Mouse (Mus musculus): ENCODE measurements around the gene Gm4756. TPM values are rescaled to one million over a fixed set of nuclear protein-coding genes. Genes with fewer than 3 reads are reported as not detected.
"Not testable (repeated sequence)": the region's sequence is repeated elsewhere in the genome, so short reads cannot be mapped to it uniquely, and the experiment has no call there.

The Gm4756 gene
- total RNA-seq, 1 experiment from 2014 or later: not detected

DNA sequence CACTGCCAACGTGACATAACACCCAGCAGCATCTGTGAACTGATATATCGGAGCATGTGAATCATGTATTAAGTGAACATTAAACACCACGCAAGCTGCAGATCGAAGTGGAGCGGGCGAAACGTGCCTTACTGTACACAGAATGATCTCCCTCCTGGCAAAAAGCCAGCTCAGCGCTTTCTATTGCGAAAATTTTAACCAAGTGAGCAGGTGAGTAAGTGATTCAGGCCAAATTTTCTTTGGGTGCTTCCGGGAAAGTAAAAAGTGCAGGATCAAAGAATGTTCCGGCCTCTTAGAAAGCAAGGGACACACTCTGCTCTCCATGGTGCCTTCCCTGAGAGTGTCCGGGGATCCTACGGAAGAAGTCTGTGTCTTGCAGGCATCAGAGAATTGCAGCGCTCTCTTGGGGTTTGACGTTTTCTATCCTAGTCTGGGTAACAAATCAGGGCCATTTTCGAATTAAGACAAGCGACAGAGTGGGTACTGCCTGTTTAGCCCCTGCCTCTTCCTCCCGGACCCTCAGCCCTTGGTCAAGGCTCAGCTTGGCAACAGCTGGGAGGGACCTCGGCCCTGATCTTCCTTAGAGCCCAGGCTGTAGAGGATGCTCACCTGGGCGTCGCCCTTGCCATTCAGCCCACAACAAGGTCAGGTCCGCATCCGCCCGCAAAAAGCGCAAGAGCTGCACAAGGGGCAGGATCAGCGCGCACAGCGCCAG is 14.7 kb upstream of the Gm4756 start:
- ATAC-seq (replicated peaks; ENCODE audit: low read depth, poor library complexity, severe bottlenecking): no peak

DNA sequence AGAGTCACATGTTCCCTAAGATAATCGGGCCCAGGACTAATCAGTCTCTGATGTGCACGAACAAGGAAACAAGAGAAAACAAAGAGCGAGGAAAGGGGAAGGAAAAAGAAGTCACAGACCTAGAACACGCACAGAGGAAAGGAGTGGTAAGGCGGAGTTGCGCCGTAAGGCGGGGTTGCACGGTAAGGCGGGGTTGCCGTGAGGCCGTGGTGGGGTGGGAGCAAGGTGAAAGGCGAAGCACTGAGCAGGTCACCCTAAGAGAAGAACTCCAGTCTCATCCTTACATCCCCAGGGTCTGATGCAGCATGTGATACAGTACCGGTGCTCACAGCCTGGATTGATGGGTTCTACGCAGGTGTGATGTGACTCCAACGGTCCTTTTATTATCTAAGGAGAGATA is 6.3 kb upstream of the Gm4756 start:
- ATAC-seq (replicated peaks; ENCODE audit: low read depth, poor library complexity, severe bottlenecking): no peak

DNA sequence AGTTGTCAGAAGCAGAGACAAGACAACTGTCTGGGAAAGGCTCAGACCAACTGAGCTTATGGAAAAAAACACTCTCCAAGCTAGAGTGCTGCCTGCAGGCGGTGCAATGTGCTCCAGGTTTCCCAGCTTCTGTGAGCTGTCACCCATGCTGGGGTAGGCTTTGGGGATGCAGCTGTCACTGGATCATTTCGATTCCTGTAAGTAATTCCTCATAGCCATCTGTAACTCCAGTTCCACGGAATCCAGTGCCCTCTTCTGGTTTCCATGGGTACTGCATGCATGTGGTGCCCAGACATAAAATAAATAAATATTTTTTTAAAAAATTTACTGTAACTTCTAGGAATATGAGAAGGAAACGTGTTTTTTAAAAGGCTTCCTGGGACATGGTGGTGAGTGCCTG is 5.2 kb upstream of the Gm4756 start:
- peak; percentile 56; the same call in 1 of the 2 replicates for ATAC-seq (replicated peaks; ENCODE audit: low read depth, poor library complexity, severe bottlenecking)

DNA sequence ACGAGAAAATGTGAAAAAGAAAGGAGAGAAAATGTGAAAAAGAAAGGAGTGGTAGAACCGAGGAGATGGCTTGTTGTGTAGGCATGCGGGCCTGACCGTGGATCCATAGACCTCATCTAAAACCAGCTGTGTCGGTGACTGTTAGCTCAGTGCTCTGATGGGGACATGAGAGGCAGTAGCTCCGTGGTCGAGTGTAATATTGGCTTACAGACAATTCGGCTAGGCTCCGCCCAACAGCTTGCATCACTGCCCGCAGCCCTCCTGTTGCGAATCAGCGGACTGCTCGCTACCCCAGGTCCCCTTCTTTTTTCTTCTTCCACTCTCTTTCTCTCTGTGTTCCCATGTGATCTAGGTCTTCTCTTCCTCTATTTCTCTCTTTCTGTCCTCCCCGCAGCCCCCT is 540 bp downstream of the Gm4756 start:
- ATAC-seq (replicated peaks; ENCODE audit: low read depth, poor library complexity, severe bottlenecking): no peak

DNA sequence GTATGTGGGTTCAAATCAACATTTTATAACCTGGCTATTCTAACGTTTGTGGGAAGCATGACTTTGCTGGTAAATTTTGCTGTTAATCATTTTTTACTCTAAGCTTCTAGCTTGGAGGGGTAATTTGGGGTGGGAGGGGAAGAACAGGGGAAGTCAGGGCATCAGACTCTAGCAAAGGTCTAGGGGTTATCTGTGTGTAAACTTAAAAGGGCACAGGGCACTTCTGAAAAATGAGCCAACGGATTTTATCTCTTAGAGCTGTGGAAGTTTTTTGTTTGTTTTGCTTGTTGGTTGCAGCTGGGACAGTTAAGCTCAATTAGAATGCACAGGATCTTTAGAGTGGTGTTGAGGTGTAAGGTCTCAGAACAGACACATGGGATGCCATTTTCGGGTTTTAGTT is 11.4 kb downstream of the Gm4756 start:
- no peak for ATAC-seq (replicated peaks; ENCODE audit: low read depth, poor library complexity, severe bottlenecking)

DNA sequence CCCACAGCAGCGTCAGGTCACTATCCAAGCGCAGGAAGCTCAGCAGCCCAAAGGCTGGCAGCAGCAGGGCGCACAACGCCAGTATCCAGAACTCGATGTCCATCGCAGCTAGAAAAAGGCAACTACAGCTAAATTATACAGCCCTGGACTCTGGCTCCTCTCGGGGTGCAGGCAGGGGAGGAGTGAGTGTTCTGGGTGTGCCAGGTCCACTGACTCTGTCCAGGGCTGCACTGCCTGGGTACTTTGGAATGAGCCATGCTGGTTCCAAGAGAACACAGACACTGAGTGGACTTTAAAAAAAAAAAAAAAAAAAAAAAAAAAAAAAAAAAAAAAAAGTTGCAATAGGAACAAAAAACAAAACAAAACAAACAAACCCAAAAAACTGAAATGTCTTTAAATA is 20.7 kb downstream of the Gm4756 start:
- ATAC-seq (replicated peaks; ENCODE audit: low read depth, poor library complexity, severe bottlenecking): no peak

DNA sequence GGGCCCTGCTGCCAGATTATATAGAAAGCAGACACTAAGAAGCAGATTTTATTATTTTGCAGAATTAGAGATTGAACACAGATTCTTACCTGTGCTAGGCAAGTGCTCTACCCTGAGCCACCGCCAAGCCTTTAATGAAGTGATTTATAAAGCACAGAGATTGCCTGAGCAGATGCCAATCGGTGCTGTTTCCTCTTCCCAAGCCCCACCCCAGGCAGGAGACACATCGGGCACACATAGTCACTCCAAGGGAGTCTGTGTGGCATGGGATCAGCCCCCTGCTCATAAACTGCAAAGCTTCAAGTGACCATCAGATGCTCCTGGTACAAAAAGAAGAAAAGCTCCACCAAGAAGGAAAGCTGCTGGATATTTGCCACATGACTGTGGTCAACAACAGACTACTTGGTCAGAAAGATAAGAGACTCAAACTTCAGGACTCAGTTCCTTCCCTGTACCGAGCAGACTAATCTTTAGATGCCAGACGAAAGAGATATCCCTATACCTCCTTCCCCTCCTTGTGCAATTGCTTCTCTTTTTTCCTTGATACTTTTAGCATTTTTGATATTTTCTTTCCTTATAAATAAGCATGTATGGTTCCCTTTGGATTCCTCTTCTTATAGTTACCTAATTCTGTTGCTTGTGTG is 26.5 kb downstream of the Gm4756 start:
- peak; percentile 92 for ATAC-seq (replicated peaks; ENCODE audit: low read depth, poor library complexity, severe bottlenecking)

DNA sequence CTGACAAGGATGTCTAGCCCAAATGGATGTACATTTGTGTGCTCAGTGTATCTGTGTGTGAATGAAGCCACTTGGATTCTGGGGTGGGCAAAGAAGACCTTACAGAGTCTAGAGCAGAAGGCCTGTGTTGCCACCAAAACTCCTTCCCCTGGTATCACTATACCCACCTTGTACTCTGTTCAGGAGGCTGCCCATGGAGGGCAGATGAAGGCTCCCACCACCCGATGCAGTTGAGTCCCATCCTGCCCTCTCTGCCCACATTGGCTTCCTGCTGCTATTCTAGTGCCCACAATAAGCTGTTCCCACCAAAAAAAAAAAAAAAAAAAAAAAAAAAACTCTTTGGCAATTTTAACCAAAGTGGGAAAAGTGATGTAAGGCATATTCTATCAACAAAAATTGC is 28.0 kb downstream of the Gm4756 start:
- ATAC-seq (replicated peaks; ENCODE audit: low read depth, poor library complexity, severe bottlenecking): peak; percentile 31; the same call in 1 of the 2 replicates

DNA sequence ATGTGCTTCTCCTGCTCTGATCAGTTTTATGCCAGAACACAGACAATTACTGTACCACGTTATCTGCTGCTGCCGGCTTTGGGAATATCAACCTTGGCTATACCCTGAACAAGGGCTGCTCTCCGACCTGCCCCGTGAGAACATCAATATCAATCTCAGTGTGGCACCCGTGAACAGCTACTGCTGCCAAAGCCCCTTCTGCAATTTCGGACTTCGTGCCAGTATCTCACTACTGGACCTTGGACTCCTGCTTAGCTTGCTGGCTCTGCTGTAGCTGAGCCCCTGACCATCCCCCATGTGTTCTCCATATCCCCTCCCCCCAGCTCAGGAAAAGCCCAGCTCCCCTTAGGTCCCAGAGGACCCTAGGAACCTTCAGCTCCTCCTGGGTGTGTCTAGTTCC is 28.6 kb downstream of the Gm4756 start:
- ATAC-seq (replicated peaks; ENCODE audit: low read depth, poor library complexity, severe bottlenecking): no peak

DNA sequence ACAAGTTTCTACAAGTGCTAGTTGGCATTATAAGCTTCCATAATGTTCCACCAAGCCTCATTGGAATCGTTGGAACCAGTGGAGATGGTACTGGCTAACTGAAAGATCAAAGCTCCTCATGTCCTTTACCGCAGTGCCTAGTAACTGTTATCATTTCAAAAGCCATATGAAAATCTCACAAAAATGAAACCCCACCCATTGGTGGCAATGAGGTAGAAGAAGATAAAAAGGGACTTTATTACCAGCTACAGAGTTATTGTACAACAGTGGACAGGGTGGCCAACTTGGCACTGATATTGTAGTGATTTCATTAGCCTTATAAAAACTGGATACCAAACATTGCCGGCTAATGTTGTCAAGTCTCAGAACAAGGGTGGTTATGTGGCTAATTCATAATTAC is 37.4 kb downstream of the Gm4756 start:
- ATAC-seq (replicated peaks; ENCODE audit: low read depth, poor library complexity, severe bottlenecking): no peak

DNA sequence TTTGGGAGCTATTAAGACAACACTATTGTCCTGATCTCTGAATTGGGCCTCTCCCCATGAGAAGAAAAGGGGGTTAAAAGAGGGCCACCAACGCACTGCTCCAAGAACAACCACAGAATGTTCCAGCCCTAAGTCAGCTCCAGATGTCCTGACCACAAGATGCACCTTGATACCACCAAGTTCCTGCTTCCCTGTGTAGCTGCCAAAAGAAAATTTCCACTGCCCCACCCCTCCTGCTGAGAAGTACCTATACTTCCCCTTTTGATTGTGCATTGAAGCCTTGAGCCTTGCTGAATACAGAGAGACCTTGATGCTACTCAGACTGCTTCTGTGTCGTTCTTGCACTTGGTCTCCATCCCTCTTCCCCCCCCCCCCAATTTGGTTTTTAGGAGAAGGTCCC is 50.7 kb downstream of the Gm4756 start:
- ATAC-seq (replicated peaks; ENCODE audit: low read depth, poor library complexity, severe bottlenecking): not testable (repeated sequence)

DNA sequence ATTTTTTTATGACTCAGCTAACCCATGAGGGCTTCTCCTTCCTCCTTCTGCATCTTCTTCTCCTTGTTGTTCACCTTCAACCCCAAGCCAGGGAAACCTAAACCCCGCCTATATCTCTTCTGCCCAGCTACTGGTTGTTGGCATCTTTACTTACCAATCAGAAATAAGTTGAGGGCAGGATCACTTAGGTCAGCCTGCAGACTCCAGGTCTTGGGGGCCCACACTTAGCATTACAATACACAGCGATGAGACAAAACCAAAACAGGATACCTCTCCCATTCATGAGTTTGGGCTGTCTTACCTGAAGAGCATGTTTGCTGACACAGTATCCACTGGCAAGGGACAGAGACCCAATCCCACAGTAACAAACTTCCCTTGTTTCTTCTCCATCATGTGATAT is 55.5 kb downstream of the Gm4756 start:
- ATAC-seq (replicated peaks; ENCODE audit: low read depth, poor library complexity, severe bottlenecking): no peak

DNA sequence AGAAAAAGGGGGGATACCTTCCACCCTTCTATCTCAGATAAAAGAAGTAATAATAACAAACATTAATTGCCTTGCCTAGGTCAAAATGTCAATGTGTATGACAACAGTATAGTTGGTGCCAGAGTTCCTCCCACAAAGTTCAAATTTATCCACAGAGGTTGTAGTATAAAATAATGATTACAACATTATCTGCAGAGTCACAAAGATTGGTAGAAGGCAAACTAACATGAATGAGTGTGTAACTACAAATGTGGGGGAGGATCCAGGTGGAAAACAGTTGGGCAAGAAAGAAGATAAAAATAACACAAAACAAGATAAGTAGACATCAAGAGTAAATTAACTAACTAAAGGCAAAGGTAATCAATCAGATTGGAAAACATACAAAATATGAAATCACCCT is 56.5 kb downstream of the Gm4756 start:
- ATAC-seq (replicated peaks; ENCODE audit: low read depth, poor library complexity, severe bottlenecking): no peak

DNA sequence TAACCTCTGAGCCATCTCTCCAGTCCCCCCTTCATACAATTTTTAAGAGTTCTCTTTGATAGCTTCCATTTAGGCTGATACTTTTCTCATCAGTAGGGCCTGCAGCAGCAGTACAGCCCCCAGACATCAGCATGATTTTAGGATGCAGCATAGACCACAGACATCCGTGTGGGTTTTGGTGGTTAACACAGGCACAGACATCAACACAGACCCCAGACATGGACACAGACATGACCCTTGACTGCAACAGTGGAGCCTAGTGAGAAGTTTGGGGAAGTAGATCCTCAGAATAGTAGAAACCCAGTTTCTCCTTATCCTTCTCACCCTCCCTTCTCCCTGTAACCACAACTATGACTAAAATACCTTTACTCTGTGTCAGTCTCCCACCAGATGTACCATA is 64.1 kb downstream of the Gm4756 start:
- peak; percentile 63; the same call in 1 of the 2 replicates for ATAC-seq (replicated peaks; ENCODE audit: low read depth, poor library complexity, severe bottlenecking)

DNA sequence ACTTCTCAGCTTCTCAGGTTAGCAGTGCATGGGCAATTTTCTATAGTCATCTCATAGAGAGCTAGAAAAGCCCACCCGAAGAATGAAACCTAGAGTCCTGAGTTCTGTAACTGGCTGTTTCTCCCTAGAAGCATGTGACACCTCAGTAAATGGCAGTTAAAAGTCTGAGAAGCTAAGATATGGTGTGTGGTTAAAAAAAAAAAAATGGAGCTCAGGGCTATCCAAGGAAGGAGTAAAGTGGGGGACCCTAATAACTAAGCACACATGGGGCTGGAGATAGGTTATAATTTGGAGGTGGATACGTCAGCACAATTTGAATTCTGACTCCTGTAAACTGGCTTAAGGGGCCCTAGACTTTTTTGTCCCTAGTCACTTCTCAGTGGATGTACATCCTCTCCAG is 66.4 kb downstream of the Gm4756 start:
- ATAC-seq (replicated peaks; ENCODE audit: low read depth, poor library complexity, severe bottlenecking): peak; percentile 47

DNA sequence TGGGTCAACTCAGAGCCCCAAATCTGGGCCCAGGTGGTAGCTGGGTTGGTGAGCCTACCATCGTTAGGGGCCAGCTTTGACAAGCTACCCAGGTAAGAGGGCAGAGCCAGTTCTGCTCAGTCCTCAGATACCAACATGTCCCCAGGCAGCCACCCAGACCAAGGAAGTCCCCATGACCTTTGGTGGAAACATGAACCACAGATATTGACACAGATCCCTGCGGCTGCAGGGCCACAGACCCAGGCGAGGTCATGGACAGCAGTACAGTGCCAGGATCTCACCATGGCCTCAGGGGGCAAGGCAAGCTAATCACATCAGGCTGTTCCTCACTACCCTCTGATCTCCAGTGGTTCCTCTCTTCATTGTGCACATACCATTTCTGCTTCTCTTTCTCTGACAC is 67.4 kb downstream of the Gm4756 start:
- no peak for ATAC-seq (replicated peaks; ENCODE audit: low read depth, poor library complexity, severe bottlenecking)

DNA sequence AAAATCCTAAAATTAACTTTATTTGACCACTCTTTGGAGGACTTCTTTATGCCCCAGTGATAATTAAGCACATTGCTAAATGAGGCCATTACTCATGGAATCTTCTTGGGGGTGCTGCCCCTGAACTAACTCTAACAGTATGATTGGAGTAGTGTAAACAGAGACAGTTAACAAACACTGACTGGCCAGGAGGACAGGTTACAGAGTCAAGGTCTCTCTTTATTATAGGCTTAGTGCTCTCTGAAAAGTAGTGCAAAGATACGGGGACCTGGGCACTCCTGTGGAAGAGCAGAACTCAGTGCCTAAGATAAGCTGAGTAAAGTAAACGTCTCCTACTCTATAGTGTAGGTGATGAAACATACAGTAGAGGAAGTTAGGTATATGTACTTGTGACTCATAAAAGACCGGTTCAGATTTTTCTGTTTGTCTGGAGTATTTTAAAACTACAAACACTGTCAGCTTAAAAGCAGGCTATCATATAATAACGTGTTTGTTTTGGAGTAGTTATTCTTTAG is 85.1 kb downstream of the Gm4756 start:
- no peak for ATAC-seq (replicated peaks; ENCODE audit: low read depth, poor library complexity, severe bottlenecking)

DNA sequence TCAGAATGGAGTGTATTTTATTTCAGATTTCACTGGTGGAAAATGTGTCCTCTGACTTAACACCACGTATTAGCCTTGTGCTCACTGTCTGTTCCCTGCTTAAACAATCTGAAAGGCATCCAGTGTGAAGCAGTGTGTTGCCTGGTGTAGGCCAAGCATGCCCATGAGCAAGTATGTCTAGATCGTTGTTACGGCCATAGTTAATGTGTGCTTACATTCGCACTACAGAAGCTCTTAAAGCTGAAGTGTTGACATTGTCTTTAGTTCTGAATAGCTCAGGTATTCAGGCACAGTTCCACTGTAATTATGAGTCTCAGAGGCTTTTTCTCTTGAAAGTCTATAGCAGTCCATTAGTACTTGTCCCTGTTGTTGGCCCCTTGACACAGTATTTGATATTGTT is 95.1 kb downstream of the Gm4756 start:
- no peak for ATAC-seq (replicated peaks; ENCODE audit: low read depth, poor library complexity, severe bottlenecking)

DNA sequence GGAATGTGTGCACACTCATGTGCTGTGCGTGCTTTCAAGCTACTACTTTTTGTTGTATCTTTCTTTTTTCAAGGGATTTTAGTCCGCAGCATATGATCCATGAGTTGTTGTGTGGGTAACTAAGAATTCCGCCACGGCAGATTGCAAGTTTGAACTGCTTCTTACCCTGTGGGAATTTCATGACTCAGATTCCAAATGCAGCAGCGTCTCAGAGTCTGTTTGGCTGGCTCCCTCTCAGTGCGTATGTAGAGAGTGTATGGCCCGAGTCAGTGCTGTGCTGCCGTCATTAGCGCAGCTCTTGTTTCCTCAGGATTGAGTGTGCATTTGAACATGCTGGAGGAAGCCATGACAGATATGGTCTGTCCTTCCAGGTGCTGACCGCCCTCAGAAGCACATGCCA is 110.9 kb downstream of the Gm4756 start:
- no peak for ATAC-seq (replicated peaks; ENCODE audit: low read depth, poor library complexity, severe bottlenecking)

DNA sequence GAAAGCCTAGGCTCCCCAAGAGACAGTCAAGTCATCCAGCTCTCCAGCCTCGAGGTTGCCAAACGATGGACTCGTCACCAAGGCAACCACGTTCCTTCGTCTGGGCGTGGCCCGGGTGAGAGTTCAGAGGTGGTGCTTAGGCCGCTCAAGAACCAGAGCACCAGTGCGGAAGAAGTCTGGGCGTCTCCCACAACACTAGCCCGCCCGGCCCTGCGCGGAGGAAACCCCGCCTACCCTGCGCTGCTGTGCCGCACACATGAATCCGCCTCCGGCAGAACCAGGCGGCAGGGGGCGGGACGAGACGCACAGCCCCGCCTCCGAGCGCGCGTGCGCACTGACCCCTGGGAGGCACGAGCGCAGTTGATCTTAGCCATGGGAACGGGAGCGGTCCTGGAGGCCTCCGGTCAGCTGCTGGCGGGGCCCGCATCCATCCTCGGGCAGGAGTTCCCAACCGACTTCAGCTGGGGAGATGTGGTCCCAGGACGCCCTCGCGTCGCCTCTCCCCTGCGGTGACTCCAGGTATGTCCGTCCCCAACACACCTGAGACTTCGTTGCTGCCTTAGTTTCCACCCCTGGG is 113.4 kb downstream of the Gm4756 start, which contains the start of gene Pcnx4:
TSS of gene Pcnx4 (plus strand) at position 363 of the 577 bp plus-strand sequence.
- ATAC-seq (replicated peaks; ENCODE audit: low read depth, poor library complexity, severe bottlenecking): peak; percentile 98

DNA sequence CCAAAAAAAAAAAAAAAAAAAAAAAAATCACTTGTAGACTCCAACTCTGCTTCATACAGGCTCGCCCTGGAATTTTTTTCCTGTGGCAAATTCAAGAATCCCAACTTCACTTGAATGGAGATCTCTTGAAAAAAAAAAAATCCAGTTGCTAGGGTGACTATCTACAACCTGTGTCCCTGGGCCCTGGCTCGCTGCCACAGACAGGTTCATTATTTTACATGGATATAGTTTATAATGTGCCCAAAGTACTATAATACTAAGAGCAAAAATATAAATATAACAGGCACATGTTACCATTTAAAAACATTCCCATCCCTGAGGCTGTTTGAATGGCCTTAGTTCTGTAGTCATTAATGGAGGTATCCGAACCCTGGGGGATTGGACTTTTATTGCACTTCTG is 113.9 kb downstream of the Gm4756 start:
- no peak for ATAC-seq (replicated peaks; ENCODE audit: low read depth, poor library complexity, severe bottlenecking)

All from common myeloid progenitor, adult 5-6 weeks (primary cell).